Mouse (Mus musculus) heart, postnatal 0 days (tissue): ENCODE data around the gene Glyctk.

Experiments
- CTCF ChIP-seq: IDR thresholded peaks from 2 replicates; pipeline ENCODE4 v1.5.1; 2016; ENCODE audit warnings: antibody characterized with exemption, control low read depth, low read depth
- EP300 ChIP-seq: IDR thresholded peaks from 2 replicates; pipeline ENCODE4 v1.6.1; 2016; ENCODE audit warnings: antibody characterized with exemption, low read depth

GRCm38 (mm10) chr9:106158037-106158491 lies at the start of gene Glyctk:
- TF ChIP-seq CTCF (no peak), EP300 (no peak)
